Mouse (Mus musculus): Measurements from ENCODE around the gene Clec11a.

- no peak for TF ChIP-seq CTCF (IDR thresholded peaks at IDR 0.05; ENCODE audit: insufficient read depth, low read length)
- no peak for TF ChIP-seq POLR2A (IDR thresholded peaks at IDR 0.05; ENCODE audit: borderline replicate concordance, extremely low read depth, low read depth, low read length)
Measured at GRCm38 (mm10) chr7:44261147-44261546, 45.6 kb downstream of the Clec11a start, which contains the start of gene Gm15517.

Measured in lung, adult 2 months (tissue).